Mouse (Mus musculus): ENCODE data around the gene Zfp646. TPM values are rescaled to one million over a fixed set of nuclear protein-coding genes. Genes with fewer than 3 reads are reported as not detected.

Zfp646 gene
- polyA plus RNA-seq, 1 experiment from 2014 or later = 13.0 TPM

GRCm38 (mm10) chr7:127926066-127926465 lies 50.0 kb downstream of the Zfp646 start:
- no peak overlapping the region for H3K4me3 ChIP-seq (ENCODE audit: low read length)
- peak overlapping the region; percentile 56 for H3K9ac ChIP-seq (replicated peaks; ENCODE audit: low read length)

GRCm38 (mm10) chr7:127926846-127927245 lies 50.8 kb downstream of the Zfp646 start:
- Histone ChIP-seq H3K9me3 (ENCODE audit: low read length) (no peaks in the 10 kb centered on the region), H3K4me3 (ENCODE audit: low read length) (no peak overlapping the region), H3K27me3 (ENCODE audit: insufficient read depth, low read length) (no peaks in the 10 kb centered on the region), H3K4me1 (ENCODE audit: insufficient read depth, low read length) (peaks cover 50% of the 10 kb centered on the region), H3K27ac (ENCODE audit: low read length) (peak overlapping the region; percentile 97), H3K4me2 (replicated peaks; ENCODE audit: low read depth, low read length) (peak overlapping the region; percentile 52), H3K9ac (replicated peaks; ENCODE audit: low read length) (peak overlapping the region; percentile 56; the same call in 1 of the 2 replicates), H3K36me3 (ENCODE audit: insufficient read depth, low read length) (peaks cover 25% of the 10 kb centered on the region)
- ATAC-seq (ENCODE audit: low FRiP score, low TSS enrichment) = no peak
- WGBS = 86% methylated on average over 11 of the region's 11 CpGs

More at GRCm38 (mm10) chr7:127926066-127926465, 50.0 kb downstream of the Zfp646 start:
- Histone ChIP-seq H3K36me3 (ENCODE audit: insufficient read depth, low read length) (peaks cover 25% of the 10 kb centered on the region), H3K27ac (ENCODE audit: low read length) (peak overlapping the region; percentile 97), H3K4me2 (replicated peaks; ENCODE audit: low read depth, low read length) (no peak overlapping the region), H3K27me3 (ENCODE audit: insufficient read depth, low read length) (no peaks in the 10 kb centered on the region), H3K9me3 (ENCODE audit: low read length) (no peaks in the 10 kb centered on the region), H3K4me1 (ENCODE audit: insufficient read depth, low read length) (peaks cover 42% of the 10 kb centered on the region)
- 0 out of 2 replicates have a peak, but pooled peaks have one; percentile 9 for ATAC-seq (ENCODE audit: low FRiP score, low TSS enrichment)
- WGBS = 77% methylated on average over 8 of the region's 8 CpGs

GRCm38 (mm10) chr7:127927726-127928125 lies 51.7 kb downstream of the Zfp646 start:
- Histone ChIP-seq H3K36me3 (ENCODE audit: insufficient read depth, low read length) (peaks cover 22% of the 10 kb centered on the region), H3K27me3 (ENCODE audit: insufficient read depth, low read length) (no peaks in the 10 kb centered on the region), H3K4me3 (ENCODE audit: low read length) (peak overlapping the region; percentile 53), H3K4me1 (ENCODE audit: insufficient read depth, low read length) (peaks cover 59% of the 10 kb centered on the region), H3K9ac (replicated peaks; ENCODE audit: low read length) (peak overlapping the region; percentile 67), H3K4me2 (replicated peaks; ENCODE audit: low read depth, low read length) (peak overlapping the region; percentile 52), H3K9me3 (ENCODE audit: low read length) (no peaks in the 10 kb centered on the region), H3K27ac (ENCODE audit: low read length) (peak overlapping the region; percentile 97)
- WGBS = 77% methylated on average over 11 of the region's 11 CpGs
- ATAC-seq (ENCODE audit: low FRiP score, low TSS enrichment) = no peak

- no peaks in the 10 kb centered on the region for H3K9me3 ChIP-seq (ENCODE audit: low read length)
- WGBS = 36% methylated on average over 5 of the region's 5 CpGs
- peaks cover 66% of the 10 kb centered on the region for H3K4me1 ChIP-seq (ENCODE audit: insufficient read depth, low read length)
- H3K4me3 ChIP-seq (ENCODE audit: low read length) = peak overlapping the region; percentile 53
- H3K36me3 ChIP-seq (ENCODE audit: insufficient read depth, low read length) = peaks cover 22% of the 10 kb centered on the region
- H3K9ac ChIP-seq (replicated peaks; ENCODE audit: low read length) = peak overlapping the region; percentile 67
- H3K27ac ChIP-seq (ENCODE audit: low read length) = peak overlapping the region; percentile 97
- no peaks in the 10 kb centered on the region for H3K27me3 ChIP-seq (ENCODE audit: insufficient read depth, low read length)
- no peak for ATAC-seq (ENCODE audit: low FRiP score, low TSS enrichment)
- peak overlapping the region; percentile 52 for H3K4me2 ChIP-seq (replicated peaks; ENCODE audit: low read depth, low read length)
Measured at GRCm38 (mm10) chr7:127928596-127928995, 52.6 kb downstream of the Zfp646 start.

GRCm38 (mm10) chr7:127929923-127930322 lies 53.9 kb downstream of the Zfp646 start, which contains the start of gene Prss8:
TSS of gene Prss8 (minus strand) at chr7:127930104.
- ATAC-seq (ENCODE audit: low FRiP score, low TSS enrichment) = no peak
- H3K27ac ChIP-seq (ENCODE audit: low read length) = peak within 1 kb of the TSS; percentile 97
- H3K36me3 ChIP-seq (ENCODE audit: insufficient read depth, low read length) = peaks cover 18% of the 10 kb centered on the region
- H3K4me1 ChIP-seq (ENCODE audit: insufficient read depth, low read length) = peaks cover 64% of the 10 kb centered on the region
- peak within 1 kb of the TSS; percentile 53 for H3K4me3 ChIP-seq (ENCODE audit: low read length)
- H3K4me2 ChIP-seq (replicated peaks; ENCODE audit: low read depth, low read length) = peak within 1 kb of the TSS; percentile 52
- no peaks in the 10 kb centered on the region for H3K9me3 ChIP-seq (ENCODE audit: low read length)
- 9% methylated on average over 6 of the region's 6 CpGs for WGBS
- no peaks in the 10 kb centered on the region for H3K27me3 ChIP-seq (ENCODE audit: insufficient read depth, low read length)
- peak within 1 kb of the TSS; percentile 67 for H3K9ac ChIP-seq (replicated peaks; ENCODE audit: low read length)

- no peak for ATAC-seq (ENCODE audit: low FRiP score, low TSS enrichment)
- Histone ChIP-seq H3K4me1 (ENCODE audit: insufficient read depth, low read length) (peaks cover 60% of the 10 kb centered on the region), H3K27me3 (ENCODE audit: insufficient read depth, low read length) (no peaks in the 10 kb centered on the region), H3K4me3 (ENCODE audit: low read length) (no peak overlapping the region), H3K4me2 (replicated peaks; ENCODE audit: low read depth, low read length) (0 out of 2 replicates have a peak overlapping the region, but pooled peaks have one; percentile 52), H3K9ac (replicated peaks; ENCODE audit: low read length) (no peak overlapping the region), H3K36me3 (ENCODE audit: insufficient read depth, low read length) (peaks cover 17% of the 10 kb centered on the region), H3K27ac (ENCODE audit: low read length) (no peak overlapping the region), H3K9me3 (ENCODE audit: low read length) (no peaks in the 10 kb centered on the region)
- 85% methylated on average over 5 of the region's 5 CpGs for WGBS
Measured at GRCm38 (mm10) chr7:127930636-127931035, 54.6 kb downstream of the Zfp646 start.

- H3K9ac ChIP-seq (replicated peaks; ENCODE audit: low read length) = peak overlapping the region; percentile 5; the same call in 1 of the 2 replicates
- H3K4me1 ChIP-seq (ENCODE audit: insufficient read depth, low read length) = peaks cover 57% of the 10 kb centered on the region
- no peak for ATAC-seq (ENCODE audit: low FRiP score, low TSS enrichment)
Measured at GRCm38 (mm10) chr7:127931351-127932135, 55.5 kb downstream of the Zfp646 start.

GRCm38 (mm10) chr7:127932273-127933031 lies 56.4 kb downstream of the Zfp646 start:
- no peaks in the 10 kb centered on the region for H3K9me3 ChIP-seq (ENCODE audit: low read length)
- ATAC-seq (ENCODE audit: low FRiP score, low TSS enrichment) = no peak
- 21% methylated on average over 13 of the region's 13 CpGs for WGBS
- no peaks in the 10 kb centered on the region for H3K36me3 ChIP-seq (ENCODE audit: insufficient read depth, low read length)
- no peak overlapping the region for H3K4me2 ChIP-seq (replicated peaks; ENCODE audit: low read depth, low read length)
- no peaks in the 10 kb centered on the region for H3K27me3 ChIP-seq (ENCODE audit: insufficient read depth, low read length)
- peak overlapping the region; percentile 29 for H3K9ac ChIP-seq (replicated peaks; ENCODE audit: low read length)
- peak overlapping the region; percentile 76 for H3K27ac ChIP-seq (ENCODE audit: low read length)
- no peak overlapping the region for H3K4me3 ChIP-seq (ENCODE audit: low read length)
- H3K4me1 ChIP-seq (ENCODE audit: insufficient read depth, low read length) = peaks cover 53% of the 10 kb centered on the region

More at GRCm38 (mm10) chr7:127931351-127932135, 55.5 kb downstream of the Zfp646 start:
- H3K27me3 ChIP-seq (ENCODE audit: insufficient read depth, low read length) = no peaks in the 10 kb centered on the region
- H3K36me3 ChIP-seq (ENCODE audit: insufficient read depth, low read length) = peaks cover 8% of the 10 kb centered on the region
- no peak overlapping the region for H3K4me3 ChIP-seq (ENCODE audit: low read length)
- no peaks in the 10 kb centered on the region for H3K9me3 ChIP-seq (ENCODE audit: low read length)
- peak overlapping the region; percentile 76 for H3K27ac ChIP-seq (ENCODE audit: low read length)
- H3K4me2 ChIP-seq (replicated peaks; ENCODE audit: low read depth, low read length) = 0 out of 2 replicates have a peak overlapping the region, but pooled peaks have one; percentile 8
- WGBS = 27% methylated on average over 13 of the region's 13 CpGs

- H3K4me1 ChIP-seq (ENCODE audit: insufficient read depth, low read length) = peaks cover 49% of the 10 kb centered on the region
- WGBS = 79% methylated on average over 5 of the region's 5 CpGs
- ATAC-seq (ENCODE audit: low FRiP score, low TSS enrichment) = no peak
- no peaks in the 10 kb centered on the region for H3K36me3 ChIP-seq (ENCODE audit: insufficient read depth, low read length)
- H3K27me3 ChIP-seq (ENCODE audit: insufficient read depth, low read length) = no peaks in the 10 kb centered on the region
- no peaks in the 10 kb centered on the region for H3K9me3 ChIP-seq (ENCODE audit: low read length)
- no peak overlapping the region for H3K4me2 ChIP-seq (replicated peaks; ENCODE audit: low read depth, low read length)
- no peak overlapping the region for H3K27ac ChIP-seq (ENCODE audit: low read length)
- H3K9ac ChIP-seq (replicated peaks; ENCODE audit: low read length) = no peak overlapping the region
- H3K4me3 ChIP-seq (ENCODE audit: low read length) = no peak overlapping the region
Measured at GRCm38 (mm10) chr7:127934075-127934474, 58.1 kb downstream of the Zfp646 start.
